Comparison of ENCODE assay signal across 10 mouse cellular contexts in genomic region chr1:66388561-66388960, GRCm38 (mm10).
DNase-seq lines count a peak whose midpoint lies in the region; ATAC-seq and TF ChIP-seq lines count a peak whose summit lies in the region.
"Had no signal": no experiment of that assay in that cellular context is flagged by ENCODE, and none has a peak within 500 bp of the region (broad histone marks: within the 10 kb centered on the region; RNA-seq: fewer than 3 reads in every experiment).

No protein-coding gene starts in this region.

- peak overlapping the region; percentile 46 for H3K4me2 ChIP-seq in forebrain, postnatal 0 days (ENCODE audit: low read depth)
- H3K4me2 ChIP-seq in midbrain, embryonic 15.5 days, result peak overlapping the region; percentile 45

- DNase-seq in brain, adult 2 months (ENCODE audit: low read depth, low spot score), result peak; percentile 87
- peak; percentile 42 to 53 for DNase-seq in cerebellum, adult 18-20 months
- peak; percentile 39 for DNase-seq in forebrain, postnatal 0 days
- DNase-seq in adrenal gland, adult 2 months, result no peak
- DNase-seq in heart, postnatal 10 days, result no peak
- no peak for DNase-seq in adrenal gland, postnatal 14 days
- DNase-seq: heart, adult 11 months had no signal

- 0 out of 2 replicates have a peak overlapping the region, but pooled peaks have one; percentile 16 for H3K27ac ChIP-seq in forebrain, postnatal 0 days (ENCODE audit: low read depth, low read length)
- peak overlapping the region; percentile 77 for H3K27ac ChIP-seq in midbrain, embryonic 15.5 days
- H3K27ac ChIP-seq: kidney, postnatal 0 days; liver, embryonic 14.5 days had no signal

- ATAC-seq in forebrain, postnatal 0 days, result no peak
- ATAC-seq in midbrain, embryonic 15.5 days (replicated peaks), result 0 out of 2 replicates have a peak, but pooled peaks have one; percentile 9

- no peak for TF ChIP-seq CTCF in forebrain, postnatal 0 days (IDR thresholded peaks at IDR 0.05; ENCODE audit: low read depth)

- intact Hi-C loops in heart, postnatal 10 days (cut with DNase I), result no loop called here

- peak overlapping the region; percentile 37 for H3K9ac ChIP-seq in forebrain, postnatal 0 days
- H3K9ac ChIP-seq in midbrain, embryonic 15.5 days, result 0 out of 2 replicates have a peak overlapping the region, but pooled peaks have one; percentile 9
- H3K9ac ChIP-seq: liver, embryonic 14.5 days had no signal

- H3K4me3 ChIP-seq in forebrain, postnatal 0 days (ENCODE audit: low read depth, low read length), result peak overlapping the region; percentile 24; the same call in 1 of the 2 replicates
- peak overlapping the region; percentile 25 for H3K4me3 ChIP-seq in midbrain, embryonic 15.5 days

- no peaks in the 10 kb centered on the region for H3K9me3 ChIP-seq in forebrain, postnatal 0 days (ENCODE audit: low read length)
- H3K9me3 ChIP-seq in midbrain, embryonic 15.5 days, result no peaks in the 10 kb centered on the region

- H3K27me3 ChIP-seq in forebrain, postnatal 0 days (ENCODE audit: insufficient read depth, low read length), result no peaks in the 10 kb centered on the region
- no peaks in the 10 kb centered on the region for H3K27me3 ChIP-seq in midbrain, embryonic 15.5 days (replicated peaks)

- no peaks in the 10 kb centered on the region for H3K36me3 ChIP-seq in forebrain, postnatal 0 days (ENCODE audit: insufficient read depth)
- no peaks in the 10 kb centered on the region for H3K36me3 ChIP-seq in midbrain, embryonic 15.5 days (replicated peaks)

- WGBS in forebrain, postnatal 0 days, result 9% methylated on average over 8 of the region's 8 CpGs
- WGBS in midbrain, embryonic 15.5 days, result 12% methylated on average over 8 of the region's 8 CpGs

- peaks cover 15% of the 10 kb centered on the region; the same call in 1 of the 2 replicates for H3K4me1 ChIP-seq in forebrain, postnatal 0 days (ENCODE audit: insufficient read depth)
- H3K4me1 ChIP-seq in midbrain, embryonic 15.5 days, result peaks cover 35% of the 10 kb centered on the region

Comparison
In these comparisons a context has a peak if more than half of its experiments do, and no peak if none do; other contexts are left out.
1. DNase-seq: peak in brain, adult 2 months (single experiment), cerebellum, adult 18-20 months (2 of 2) and forebrain, postnatal 0 days (single experiment); none in adrenal gland, adult 2 months (single experiment), heart, postnatal 10 days (0 of 2) and adrenal gland, postnatal 14 days (single experiment).